Mouse (Mus musculus) midbrain, embryonic 16.5 days (tissue): ENCODE results near the gene Fam57b. TPM values are rescaled to one million over a fixed set of nuclear protein-coding genes. Genes with fewer than 3 reads are reported as not detected.
A peak's percentile ranks its signal among the peaks of the same experiment; 100 is the strongest.

ENCODE experiments used
- ATAC-seq: fragments of 200-750 bp; cut with Nextera tagmentation; 2 replicates; pipeline ENCODE4 v1.8.0; 2017; ENCODE audit warnings: moderate TSS enrichment
- H3K27ac ChIP-seq: fragments of 300-500 bp; sonication (generic); 2 replicates; pipeline ENCODE4 v1.5.1; 2014; ENCODE audit warnings: mild to moderate bottlenecking, low read length, mixed read lengths
- H3K27me3 ChIP-seq: fragments of 300-500 bp; sonication (generic); 2 replicates; pipeline ENCODE4 v1.6.1; 2014; ENCODE audit warnings: low read depth, low read length, mixed read lengths; ENCODE audit not compliant: control insufficient read depth, insufficient read depth
- H3K36me3 ChIP-seq: fragments of 300-500 bp; sonication (generic); 2 replicates; pipeline ENCODE4 v1.6.1; 2014; ENCODE audit warnings: mild to moderate bottlenecking, low read length, moderate library complexity, mixed read lengths; ENCODE audit not compliant: control insufficient read depth, insufficient read depth
- H3K4me1 ChIP-seq: fragments of 300-500 bp; sonication (generic); 2 replicates; pipeline ENCODE4 v1.6.1; 2014; ENCODE audit warnings: mild to moderate bottlenecking, low read length, mixed read lengths; ENCODE audit not compliant: control insufficient read depth, insufficient read depth
- H3K4me2 ChIP-seq: fragments of 300-500 bp; sonication (generic); 2 replicates; pipeline ENCODE4 v1.6.1; 2014; ENCODE audit warnings: mild to moderate bottlenecking, low read length, mixed read lengths
- H3K4me3 ChIP-seq: fragments of 300-500 bp; sonication (generic); 2 replicates; pipeline ENCODE4 v1.5.1; 2014; ENCODE audit warnings: low read depth, mild to moderate bottlenecking, low read length, moderate library complexity, mixed read lengths
- H3K9ac ChIP-seq: fragments of 300-500 bp; sonication (generic); 2 replicates; pipeline ENCODE4 v1.6.1; 2014; ENCODE audit warnings: low read depth, low read length, mixed read lengths
- H3K9me3 ChIP-seq: fragments of 300-500 bp; sonication (generic); replicated peaks from 2 replicates; pipeline ENCODE4 v1.6.1; 2014; ENCODE audit warnings: mild to moderate bottlenecking, low read length, mixed read lengths; ENCODE audit not compliant: control insufficient read depth, poor library complexity, severe bottlenecking
- WGBS: fragments of 180-500 bp; shearing (Covaris S2); extraction: QIAGEN DNeasy Blood & Tissue Kit; methylation state at CpG from one replicate; pipeline ENCODE4 v1.1.7; 2014; 5-methylcytosine and 5-hydroxymethylcytosine counted together
- polyA plus RNA-seq: library from polyadenylated mRNA; unstranded; fragments of >200 nt; fragmentation: Nextera tagmentation; extraction: Ambion mirVana; gene quantifications from 2 replicates; pipeline ENCODE4 v1.2.1, GENCODE M21; 2015

The Fam57b gene
- polyA plus RNA-seq, 1 experiment from 2014 or later = 61.1 TPM

- Histone ChIP-seq H3K9me3 (no peaks in the 10 kb centered on the region), H3K4me3 (no peak overlapping the region), H3K4me1 (peaks cover 34% of the 10 kb centered on the region), H3K27ac (no peak overlapping the region), H3K27me3 (no peaks in the 10 kb centered on the region), H3K9ac (no peak overlapping the region), H3K36me3 (peaks cover 17% of the 10 kb centered on the region), H3K4me2 (no peak overlapping the region)
- no peak for ATAC-seq
- 78% methylated on average over 4 of the region's 4 CpGs for WGBS
Measured at GRCm38 (mm10) chr7:126793456-126794270, 3.8 kb upstream of the Fam57b start.

GRCm38 (mm10) chr7:126794271-126794605 is 3.2 kb upstream of the Fam57b start:
- no peak for ATAC-seq

GRCm38 (mm10) chr7:126795387-126796317 is 1.8 kb upstream of the Fam57b start:
- Histone ChIP-seq H3K36me3 (peaks cover 9% of the 10 kb centered on the region), H3K4me3 (no peak overlapping the region), H3K4me2 (no peak overlapping the region), H3K4me1 (peaks cover 42% of the 10 kb centered on the region), H3K27me3 (no peaks in the 10 kb centered on the region), H3K9ac (no peak overlapping the region), H3K27ac (no peak overlapping the region), H3K9me3 (no peaks in the 10 kb centered on the region)
- no peak for ATAC-seq
- WGBS = 80% methylated on average over 16 of the region's 16 CpGs

More at GRCm38 (mm10) chr7:126794271-126794605, 3.2 kb upstream of the Fam57b start:
- Histone ChIP-seq H3K36me3 (peaks cover 12% of the 10 kb centered on the region), H3K27me3 (no peaks in the 10 kb centered on the region), H3K4me3 (no peak overlapping the region), H3K27ac (no peak overlapping the region), H3K4me1 (peaks cover 34% of the 10 kb centered on the region), H3K9me3 (no peaks in the 10 kb centered on the region), H3K4me2 (no peak overlapping the region), H3K9ac (no peak overlapping the region)
- 76% methylated on average over 4 of the region's 4 CpGs for WGBS

GRCm38 (mm10) chr7:126796350-126796932 is 1.0 kb upstream of the Fam57b start:
- ATAC-seq = no peak
- Histone ChIP-seq H3K36me3 (peaks cover 9% of the 10 kb centered on the region), H3K27ac (no peak overlapping the region), H3K27me3 (no peaks in the 10 kb centered on the region), H3K4me2 (peak overlapping the region; percentile 83; the same call in 1 of the 2 replicates), H3K4me3 (no peak overlapping the region), H3K9ac (no peak overlapping the region), H3K9me3 (no peaks in the 10 kb centered on the region), H3K4me1 (peaks cover 36% of the 10 kb centered on the region)
- 63% methylated on average over 8 of the region's 8 CpGs for WGBS

- WGBS = 1% methylated on average over 39 of the region's 40 CpGs
- H3K9me3 ChIP-seq = no peaks in the 10 kb centered on the region
- peak overlapping the region; percentile 83 for H3K4me2 ChIP-seq
- no peaks in the 10 kb centered on the region for H3K27me3 ChIP-seq
- peaks cover 9% of the 10 kb centered on the region for H3K36me3 ChIP-seq
- H3K4me3 ChIP-seq = peak overlapping the region; percentile 88
- peak overlapping the region; percentile 90 for H3K9ac ChIP-seq
- H3K4me1 ChIP-seq = peaks cover 28% of the 10 kb centered on the region
- H3K27ac ChIP-seq = peak overlapping the region; percentile 96
- no peak for ATAC-seq
Measured at GRCm38 (mm10) chr7:126798127-126799049, 920 bp downstream of the Fam57b start.

- ATAC-seq = peak; percentile 95
- H3K9me3 ChIP-seq = no peaks in the 10 kb centered on the region
- H3K9ac ChIP-seq = peak overlapping the region; percentile 90
- H3K27me3 ChIP-seq = no peaks in the 10 kb centered on the region
- H3K4me2 ChIP-seq = peak overlapping the region; percentile 93
- WGBS = under 1% methylated on average over 25 of the region's 36 CpGs
- H3K4me1 ChIP-seq = peaks cover 28% of the 10 kb centered on the region
- peaks cover 9% of the 10 kb centered on the region for H3K36me3 ChIP-seq
- H3K4me3 ChIP-seq = peak overlapping the region; percentile 88
- H3K27ac ChIP-seq = peak overlapping the region; percentile 96
Measured at GRCm38 (mm10) chr7:126799050-126799467, 1.6 kb downstream of the Fam57b start.

- peak; percentile 92 for ATAC-seq
- 1% methylated on average over 38 of the region's 38 CpGs for WGBS
- H3K4me1 ChIP-seq = peaks cover 28% of the 10 kb centered on the region
- H3K27ac ChIP-seq = peak overlapping the region; percentile 96
- H3K4me2 ChIP-seq = peak overlapping the region; percentile 93
- H3K4me3 ChIP-seq = peak overlapping the region; percentile 88
- H3K9ac ChIP-seq = peak overlapping the region; percentile 85
- H3K9me3 ChIP-seq = no peaks in the 10 kb centered on the region
- H3K27me3 ChIP-seq = no peaks in the 10 kb centered on the region
- peaks cover 9% of the 10 kb centered on the region for H3K36me3 ChIP-seq
Measured at GRCm38 (mm10) chr7:126799468-126800268, 2.2 kb downstream of the Fam57b start.
